Mouse (Mus musculus) lung, adult 2 months (tissue): ENCODE measurements around the gene Pofut2.

ENCODE experiments used
- CTCF ChIP-seq: fragments of 200-500 bp; IDR thresholded peaks from 2 replicates; pipeline ENCODE4 v1.5.1; 2011; ENCODE audit warnings: mild to moderate bottlenecking, low read length, control low read depth; ENCODE audit not compliant: insufficient read depth
- POLR2A ChIP-seq: fragments of 200-500 bp; IDR thresholded peaks from 2 replicates; pipeline ENCODE4 v1.6.1; 2011; ENCODE audit warnings: low read depth, mild to moderate bottlenecking, control low read depth, low read length, borderline replicate concordance; ENCODE audit errors: extremely low read depth

DNA sequence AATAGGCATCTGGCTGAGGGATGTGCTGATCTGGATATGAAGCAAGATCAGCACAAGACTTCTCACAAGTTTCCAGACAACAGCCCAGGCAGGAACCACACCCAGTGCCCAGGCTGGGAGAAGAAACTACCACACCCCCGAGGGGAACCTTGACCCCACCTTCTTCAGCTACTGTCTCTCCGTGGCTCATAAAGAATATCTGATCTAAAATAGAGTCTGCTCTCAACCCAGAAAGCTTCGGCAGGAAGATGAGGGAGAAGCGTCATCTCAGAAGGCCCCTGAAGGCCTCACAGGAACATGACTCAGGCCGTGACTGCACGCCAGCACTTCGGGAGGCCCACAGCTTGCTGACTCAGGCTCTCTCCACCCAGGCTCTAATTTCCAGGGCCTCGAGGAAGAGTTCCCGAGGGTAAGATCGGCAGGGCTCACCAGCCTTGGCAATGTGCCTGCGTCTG lies 47.9 kb upstream of the Pofut2 start:
- TF ChIP-seq CTCF = no peak
- TF ChIP-seq POLR2A = no peak
